Mouse (Mus musculus): ENCODE measurements around the gene Vax1. TPM values are rescaled to one million over a fixed set of nuclear protein-coding genes. Genes with fewer than 3 reads are reported as not detected.

Gene Vax1
- polyA plus RNA-seq, 1 experiment from 2014 or later: not detected

GRCm38 (mm10) chr19:59169143-59169935 is 517 bp downstream of the Vax1 start:
- ChIA-PET POLR2A (interaction anchor here (0.6 kb wide), 1 partner anchor 33 kb away, joined by 3 read pairs; no protein-coding TSS in a partner anchor), CTCF (no interaction called here)
- DNase-seq (ENCODE audit: low read depth, low spot score) (no peak), ATAC-seq (no peak)
- in situ Hi-C loops (cut with MboI; ENCODE audit: low pct_unique_long_range_greater_than_20kb): no loop called here
- no peak for TF ChIP-seq CTCF (IDR thresholded peaks at IDR 0.05)
- peaks cover 95% of the 10 kb centered on the region for H3K27me3 ChIP-seq

- peaks cover 95% of the 10 kb centered on the region for H3K27me3 ChIP-seq
- in situ Hi-C loops (cut with MboI; ENCODE audit: low pct_unique_long_range_greater_than_20kb): no loop called here
- no peak for TF ChIP-seq CTCF (IDR thresholded peaks at IDR 0.05)
- POLR2A ChIA-PET: no interaction called here
- ATAC-seq (no peak), DNase-seq (ENCODE audit: low read depth, low spot score) (no peak)
- CTCF ChIA-PET: interaction anchor here (1.1 kb wide), 1 partner anchor 105 kb away, joined by 3 read pairs; no protein-coding TSS in a partner anchor
Measured at GRCm38 (mm10) chr19:59168386-59168905, 1.4 kb downstream of the Vax1 start.

GRCm38 (mm10) chr19:59167871-59168270 is 2.0 kb downstream of the Vax1 start:
- CTCF ChIA-PET: interaction anchor here (1.1 kb wide), 1 partner anchor 104 kb away, joined by 3 read pairs; no protein-coding TSS in a partner anchor
- ATAC-seq: no peak
- POLR2A ChIA-PET: no interaction called here
- in situ Hi-C loops (cut with MboI; ENCODE audit: low pct_unique_long_range_greater_than_20kb): no loop called here
- DNase-seq (ENCODE audit: low read depth, low spot score): no peak
- TF ChIP-seq CTCF (IDR thresholded peaks at IDR 0.05): no peak
- peaks cover 95% of the 10 kb centered on the region for H3K27me3 ChIP-seq

GRCm38 (mm10) chr19:59166879-59167278 is 3.0 kb downstream of the Vax1 start:
- in situ Hi-C loops (cut with MboI; ENCODE audit: low pct_unique_long_range_greater_than_20kb): no loop called here
- no peak for ATAC-seq
- ChIA-PET POLR2A (no interaction called here), CTCF (no interaction called here)
- no peak for DNase-seq (ENCODE audit: low read depth, low spot score)
- TF ChIP-seq CTCF (IDR thresholded peaks at IDR 0.05): no peak
- peaks cover 90% of the 10 kb centered on the region for H3K27me3 ChIP-seq

GRCm38 (mm10) chr19:59166311-59166761 is 3.5 kb downstream of the Vax1 start:
- ATAC-seq (no peak), DNase-seq (ENCODE audit: low read depth, low spot score) (no peak)
- peaks cover 88% of the 10 kb centered on the region for H3K27me3 ChIP-seq
- ChIA-PET CTCF (interaction anchor here (1.4 kb wide), 1 partner anchor 31 kb away, joined by 3 read pairs; no protein-coding TSS in a partner anchor), POLR2A (no interaction called here)
- TF ChIP-seq CTCF (IDR thresholded peaks at IDR 0.05): no peak
- in situ Hi-C loops (cut with MboI; ENCODE audit: low pct_unique_long_range_greater_than_20kb): no loop called here

- peaks cover 87% of the 10 kb centered on the region for H3K27me3 ChIP-seq
- DNase-seq (ENCODE audit: low read depth, low spot score) (no peak), ATAC-seq (no peak)
- TF ChIP-seq CTCF (IDR thresholded peaks at IDR 0.05): no peak
- ChIA-PET CTCF (interaction anchor here (1.4 kb wide), 1 partner anchor 32 kb away, joined by 3 read pairs; no protein-coding TSS in a partner anchor), POLR2A (no interaction called here)
- in situ Hi-C loops (cut with MboI; ENCODE audit: low pct_unique_long_range_greater_than_20kb): no loop called here
Measured at GRCm38 (mm10) chr19:59165577-59165976, 4.3 kb downstream of the Vax1 start.

- DNase-seq (ENCODE audit: low read depth, low spot score) (no peak), ATAC-seq (no peak)
- H3K27me3 ChIP-seq: peaks cover 86% of the 10 kb centered on the region
- in situ Hi-C loops (cut with MboI; ENCODE audit: low pct_unique_long_range_greater_than_20kb): no loop called here
- ChIA-PET POLR2A (no interaction called here), CTCF (interaction anchor here (1.4 kb wide), 1 partner anchor 33 kb away, joined by 3 read pairs; no protein-coding TSS in a partner anchor)
- no peak for TF ChIP-seq CTCF (IDR thresholded peaks at IDR 0.05)
Measured at GRCm38 (mm10) chr19:59164896-59165560, 4.8 kb downstream of the Vax1 start.

- TF ChIP-seq CTCF (IDR thresholded peaks at IDR 0.05): no peak
- ChIA-PET POLR2A (no interaction called here), CTCF (no interaction called here)
- H3K27me3 ChIP-seq: peaks cover 86% of the 10 kb centered on the region
- in situ Hi-C loops (cut with MboI; ENCODE audit: low pct_unique_long_range_greater_than_20kb): no loop called here
- no peak for DNase-seq (ENCODE audit: low read depth, low spot score)
- ATAC-seq: no peak
Measured at GRCm38 (mm10) chr19:59164111-59164510, 5.7 kb downstream of the Vax1 start.

GRCm38 (mm10) chr19:59156702-59157101 is 13.2 kb downstream of the Vax1 start:
- no peak for DNase-seq (ENCODE audit: low read depth, low spot score)
- ChIA-PET POLR2A (interaction anchor here (0.7 kb wide), 1 partner anchor 177 kb away, joined by 4 read pairs; no protein-coding TSS in a partner anchor), CTCF (interaction anchor here (1.2 to 2.3 kb wide), 2 partner anchors 9 to 13 kb away, joined by 3 to 5 read pairs; no protein-coding TSS in a partner anchor)
- H3K27me3 ChIP-seq: peaks cover 55% of the 10 kb centered on the region
- no peak for ATAC-seq
- in situ Hi-C loops (cut with MboI; ENCODE audit: low pct_unique_long_range_greater_than_20kb): no loop called here
- no peak for TF ChIP-seq CTCF (IDR thresholded peaks at IDR 0.05)

GRCm38 (mm10) chr19:59154171-59154570 is 15.7 kb downstream of the Vax1 start:
- ChIA-PET POLR2A (no interaction called here), CTCF (no interaction called here)
- peaks cover 50% of the 10 kb centered on the region for H3K27me3 ChIP-seq
- in situ Hi-C loops (cut with MboI; ENCODE audit: low pct_unique_long_range_greater_than_20kb): no loop called here
- DNase-seq (ENCODE audit: low read depth, low spot score): no peak
- TF ChIP-seq CTCF (IDR thresholded peaks at IDR 0.05): no peak
- no peak for ATAC-seq

All from Patski (cell line).